Mouse (Mus musculus): ENCODE measurements around the gene Ccdc6.

GRCm38 (mm10) chr10:70230352-70230751 lies 133.4 kb downstream of the Ccdc6 start:
- no peak for TF ChIP-seq EP300 (IDR thresholded peaks at IDR 0.05; ENCODE audit: insufficient read depth, low read depth, low read length)
- no peak for TF ChIP-seq CTCF (IDR thresholded peaks at IDR 0.05)
